Mouse (Mus musculus): ENCODE measurements around the gene Rpl7a. TPM values are rescaled to one million over a fixed set of nuclear protein-coding genes. Genes with fewer than 3 reads are reported as not detected.

Rpl7a gene
- polyA plus RNA-seq, 1 experiment from 2014 or later: 410 TPM

DNA sequence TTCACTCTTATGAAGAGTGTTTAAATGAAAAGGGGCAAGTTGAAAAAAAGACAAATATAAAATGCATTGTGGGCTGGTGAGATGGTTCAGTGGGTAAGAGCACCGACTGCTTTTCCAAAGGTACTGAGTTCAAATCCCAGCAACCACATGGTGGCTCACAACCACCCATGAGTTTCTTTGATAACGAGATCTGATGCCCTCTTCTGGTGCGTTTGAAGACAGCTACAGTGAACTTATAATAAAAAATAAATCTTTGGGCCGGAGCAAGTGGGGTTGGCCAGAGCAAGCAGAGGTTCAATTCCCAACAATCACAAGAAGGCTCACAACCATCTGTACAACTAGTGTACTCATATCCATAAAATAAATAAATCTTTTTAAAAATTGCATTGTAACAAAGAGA lies 14.7 kb upstream of the Rpl7a start:
- Histone ChIP-seq H3K9me3 (ENCODE audit: control insufficient read depth) (no peaks in the 10 kb centered on the region), H3K4me2 (replicated peaks; ENCODE audit: low read depth) (no peak overlapping the region), H3K27me3 (replicated peaks; ENCODE audit: control insufficient read depth, insufficient read depth, low read length) (no peaks in the 10 kb centered on the region), H3K27ac (ENCODE audit: low read depth, low read length) (no peak overlapping the region), H3K36me3 (ENCODE audit: control insufficient read depth, insufficient read depth) (peaks cover 73% of the 10 kb centered on the region), H3K4me1 (replicated peaks; ENCODE audit: control insufficient read depth, insufficient read depth, low read length) (no peaks in the 10 kb centered on the region), H3K9ac (ENCODE audit: low read depth, low read length) (no peak overlapping the region), H3K4me3 (ENCODE audit: low read depth, low read length) (no peak overlapping the region)
- no peak for ATAC-seq
- TF ChIP-seq CTCF (IDR thresholded peaks at IDR 0.05; ENCODE audit: low read depth): no peak
- WGBS: 85% methylated on average over 4 of the region's 4 CpGs

- Histone ChIP-seq H3K4me2 (replicated peaks; ENCODE audit: low read depth) (no peak overlapping the region), H3K36me3 (ENCODE audit: control insufficient read depth, insufficient read depth) (peaks cover 43% of the 10 kb centered on the region), H3K4me1 (replicated peaks; ENCODE audit: control insufficient read depth, insufficient read depth, low read length) (peaks cover 7% of the 10 kb centered on the region; the same call in 1 of the 2 replicates), H3K27ac (ENCODE audit: low read depth, low read length) (no peak overlapping the region), H3K9ac (ENCODE audit: low read depth, low read length) (no peak overlapping the region), H3K27me3 (replicated peaks; ENCODE audit: control insufficient read depth, insufficient read depth, low read length) (no peaks in the 10 kb centered on the region), H3K9me3 (ENCODE audit: control insufficient read depth) (no peaks in the 10 kb centered on the region), H3K4me3 (ENCODE audit: low read depth, low read length) (no peak overlapping the region)
- ATAC-seq: no peak
- 54% methylated on average over 1 of the region's 1 CpGs for WGBS
- no peak for TF ChIP-seq CTCF (IDR thresholded peaks at IDR 0.05; ENCODE audit: low read depth)
Measured at GRCm38 (mm10) chr2:26900731-26901130, 9.8 kb upstream of the Rpl7a start.

- Histone ChIP-seq H3K9ac (ENCODE audit: low read depth, low read length) (peak overlapping the region; percentile 71), H3K36me3 (ENCODE audit: control insufficient read depth, insufficient read depth) (peaks cover 43% of the 10 kb centered on the region), H3K4me2 (replicated peaks; ENCODE audit: low read depth) (peak overlapping the region; percentile 89), H3K4me3 (ENCODE audit: low read depth, low read length) (peak overlapping the region; percentile 79), H3K4me1 (replicated peaks; ENCODE audit: control insufficient read depth, insufficient read depth, low read length) (peaks cover 7% of the 10 kb centered on the region; the same call in 1 of the 2 replicates), H3K27ac (ENCODE audit: low read depth, low read length) (peak overlapping the region; percentile 84), H3K9me3 (ENCODE audit: control insufficient read depth) (no peaks in the 10 kb centered on the region), H3K27me3 (replicated peaks; ENCODE audit: control insufficient read depth, insufficient read depth, low read length) (no peaks in the 10 kb centered on the region)
- no peak for TF ChIP-seq CTCF (IDR thresholded peaks at IDR 0.05; ENCODE audit: low read depth)
- 3% methylated on average over 7 of the region's 7 CpGs for WGBS
- ATAC-seq: peak; percentile 15; the same call in 1 of the 2 replicates
Measured at GRCm38 (mm10) chr2:26901834-26902400, 8.6 kb upstream of the Rpl7a start.

DNA sequence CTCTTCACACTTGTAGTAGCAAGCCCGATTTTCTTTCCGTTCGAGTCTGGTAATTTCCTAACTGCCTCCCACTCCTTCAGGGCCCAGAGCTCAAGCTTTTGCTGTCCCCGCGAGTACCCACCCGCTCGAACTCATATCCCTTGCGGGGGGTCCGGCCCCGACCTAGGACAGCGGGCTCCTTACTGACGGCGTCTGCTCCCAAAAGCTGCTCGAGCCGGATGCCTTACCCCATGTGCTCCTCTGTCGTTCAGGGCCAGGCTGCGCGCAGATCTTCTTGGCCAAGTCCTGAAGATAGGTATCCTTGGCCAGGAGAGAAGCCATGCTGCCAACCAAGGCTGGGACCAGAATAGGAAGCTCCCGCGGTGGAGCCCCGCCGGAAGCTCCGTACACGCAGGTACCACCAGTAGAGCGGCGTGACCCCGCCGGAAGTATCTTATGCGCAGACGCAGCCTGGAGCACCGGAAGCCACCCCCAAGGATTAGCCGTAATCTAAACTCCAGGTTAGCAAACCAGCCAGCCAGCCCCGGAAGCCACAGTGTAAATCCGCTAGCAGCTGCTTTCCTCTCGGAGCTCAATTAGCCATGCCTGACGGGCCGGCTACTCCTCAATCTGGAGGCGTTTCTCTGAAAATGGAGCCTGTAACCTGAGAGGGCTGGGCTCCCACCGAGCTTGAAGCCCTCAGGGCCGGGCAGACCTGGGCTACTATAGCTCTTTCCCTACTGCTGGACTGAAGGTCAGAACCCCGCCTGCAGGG lies 7.9 kb upstream of the Rpl7a start, which contains the start of gene Surf6:
TSS of gene Surf6 (minus strand) at position 413 of the 754 bp plus-strand sequence.
- WGBS: under 1% methylated on average over 41 of the region's 41 CpGs
- Histone ChIP-seq H3K4me1 (replicated peaks; ENCODE audit: control insufficient read depth, insufficient read depth, low read length) (peaks cover 7% of the 10 kb centered on the region; the same call in 1 of the 2 replicates), H3K9ac (ENCODE audit: low read depth, low read length) (peak within 1 kb of the TSS; percentile 71), H3K36me3 (ENCODE audit: control insufficient read depth, insufficient read depth) (peaks cover 37% of the 10 kb centered on the region), H3K4me3 (ENCODE audit: low read depth, low read length) (peak within 1 kb of the TSS; percentile 79), H3K27me3 (replicated peaks; ENCODE audit: control insufficient read depth, insufficient read depth, low read length) (no peaks in the 10 kb centered on the region), H3K9me3 (ENCODE audit: control insufficient read depth) (no peaks in the 10 kb centered on the region), H3K4me2 (replicated peaks; ENCODE audit: low read depth) (peak within 1 kb of the TSS; percentile 89), H3K27ac (ENCODE audit: low read depth, low read length) (peak within 1 kb of the TSS; percentile 84)
- ATAC-seq: peak; percentile 94
- no peak for TF ChIP-seq CTCF (IDR thresholded peaks at IDR 0.05; ENCODE audit: low read depth)

- H3K4me2 ChIP-seq (replicated peaks; ENCODE audit: low read depth): peak overlapping the region; percentile 89
Measured at GRCm38 (mm10) chr2:26903311-26903710, 7.3 kb upstream of the Rpl7a start.

DNA sequence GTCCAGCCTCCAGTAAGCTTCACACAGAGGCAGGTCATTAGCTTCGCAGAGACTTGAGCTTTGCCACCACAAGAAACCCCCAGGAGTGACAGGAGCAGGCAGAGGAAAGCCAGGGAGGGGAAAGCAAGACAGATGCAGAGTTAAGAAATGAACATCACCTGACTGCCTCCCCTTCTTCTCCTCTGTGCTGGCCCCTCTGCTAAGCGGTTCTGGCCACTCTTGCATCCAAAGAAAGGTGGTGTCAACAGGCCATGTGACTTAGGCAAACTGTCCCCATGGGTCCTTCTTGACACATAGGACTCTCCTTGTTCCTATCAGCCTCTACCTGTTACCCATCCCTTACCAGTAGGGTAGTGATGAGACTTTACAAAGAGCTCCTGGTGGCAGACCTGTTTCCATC lies 4.6 kb upstream of the Rpl7a start:
- no peak for ATAC-seq
- no peak overlapping the region for H3K4me2 ChIP-seq (replicated peaks; ENCODE audit: low read depth)
- no peak for TF ChIP-seq CTCF (IDR thresholded peaks at IDR 0.05; ENCODE audit: low read depth)
- H3K36me3 ChIP-seq (ENCODE audit: control insufficient read depth, insufficient read depth): peaks cover 14% of the 10 kb centered on the region; the same call in 1 of the 2 replicates
- H3K27ac ChIP-seq (ENCODE audit: low read depth, low read length): no peak overlapping the region
- H3K27me3 ChIP-seq (replicated peaks; ENCODE audit: control insufficient read depth, insufficient read depth, low read length): no peaks in the 10 kb centered on the region
- H3K4me1 ChIP-seq (replicated peaks; ENCODE audit: control insufficient read depth, insufficient read depth, low read length): peaks cover 10% of the 10 kb centered on the region; the same call in 1 of the 2 replicates
- H3K9me3 ChIP-seq (ENCODE audit: control insufficient read depth): no peaks in the 10 kb centered on the region
- H3K9ac ChIP-seq (ENCODE audit: low read depth, low read length): no peak overlapping the region
- no peak overlapping the region for H3K4me3 ChIP-seq (ENCODE audit: low read depth, low read length)
- WGBS: 90% methylated on average over 2 of the region's 2 CpGs

More at GRCm38 (mm10) chr2:26903311-26903710, 7.3 kb upstream of the Rpl7a start:
- TF ChIP-seq CTCF (IDR thresholded peaks at IDR 0.05; ENCODE audit: low read depth): no peak
- Histone ChIP-seq H3K9me3 (ENCODE audit: control insufficient read depth) (no peaks in the 10 kb centered on the region), H3K27me3 (replicated peaks; ENCODE audit: control insufficient read depth, insufficient read depth, low read length) (no peaks in the 10 kb centered on the region), H3K9ac (ENCODE audit: low read depth, low read length) (peak overlapping the region; percentile 71), H3K4me1 (replicated peaks; ENCODE audit: control insufficient read depth, insufficient read depth, low read length) (peaks cover 7% of the 10 kb centered on the region; the same call in 1 of the 2 replicates), H3K36me3 (ENCODE audit: control insufficient read depth, insufficient read depth) (peaks cover 30% of the 10 kb centered on the region), H3K27ac (ENCODE audit: low read depth, low read length) (peak overlapping the region; percentile 84), H3K4me3 (ENCODE audit: low read depth, low read length) (peak overlapping the region; percentile 79)
- ATAC-seq: no peak
- 8% methylated on average over 7 of the region's 7 CpGs for WGBS

All from intestine, postnatal 0 days (tissue).